Mouse (Mus musculus) limb, embryonic 15.5 days (tissue): ENCODE data around the gene Cdh6. TPM values are rescaled to one million over a fixed set of nuclear protein-coding genes. Genes with fewer than 3 reads are reported as not detected.

ENCODE experiments used
- ATAC-seq: fragments of 200-750 bp; cut with Nextera tagmentation; 2 replicates; pipeline ENCODE4 v1.8.0; 2017; ENCODE audit warnings: low read depth, moderate TSS enrichment; ENCODE audit not compliant: insufficient number of reproducible peaks, low FRiP score, low TSS enrichment
- H3K27ac ChIP-seq: fragments of 300-500 bp; sonication (generic); 2 replicates; pipeline ENCODE4 v1.5.1; 2015; ENCODE audit warnings: moderate library complexity, mild to moderate bottlenecking, inconsistent platforms
- H3K27me3 ChIP-seq: fragments of 300-500 bp; sonication (generic); 2 replicates; pipeline ENCODE4 v1.6.1; 2015; ENCODE audit warnings: inconsistent platforms
- H3K36me3 ChIP-seq: fragments of 300-500 bp; sonication (generic); 2 replicates; pipeline ENCODE4 v1.6.1; 2015; ENCODE audit warnings: inconsistent platforms
- H3K4me1 ChIP-seq: fragments of 300-500 bp; sonication (generic); 2 replicates; pipeline ENCODE4 v1.6.1; 2015; ENCODE audit warnings: inconsistent platforms
- H3K4me2 ChIP-seq: fragments of 300-500 bp; sonication (generic); 2 replicates; pipeline ENCODE4 v1.6.1; 2015; ENCODE audit warnings: mild to moderate bottlenecking, inconsistent platforms
- H3K4me3 ChIP-seq: fragments of 300-500 bp; sonication (generic); 2 replicates; pipeline ENCODE4 v1.5.1; 2015; ENCODE audit warnings: mild to moderate bottlenecking, inconsistent platforms
- H3K9ac ChIP-seq: fragments of 300-500 bp; sonication (generic); 2 replicates; pipeline ENCODE4 v1.6.1; 2015; ENCODE audit warnings: inconsistent platforms
- H3K9me3 ChIP-seq: fragments of 300-500 bp; sonication (generic); 2 replicates; pipeline ENCODE4 v1.6.1; 2016; ENCODE audit warnings: inconsistent platforms
- WGBS: fragments of 180-500 bp; shearing (Covaris S2); methylation state at CpG from one replicate; pipeline ENCODE4 v1.1.7; 2015; 5-methylcytosine and 5-hydroxymethylcytosine counted together
- polyA plus RNA-seq: library from polyadenylated mRNA; unstranded; fragments of >200 nt; fragmentation: Nextera tagmentation; extraction: Ambion mirVana; gene quantifications from 2 replicates; pipeline ENCODE4 v1.2.1, GENCODE M21; 2015

Gene Cdh6
- polyA plus RNA-seq, 1 experiment from 2014 or later: 13.3 TPM

DNA sequence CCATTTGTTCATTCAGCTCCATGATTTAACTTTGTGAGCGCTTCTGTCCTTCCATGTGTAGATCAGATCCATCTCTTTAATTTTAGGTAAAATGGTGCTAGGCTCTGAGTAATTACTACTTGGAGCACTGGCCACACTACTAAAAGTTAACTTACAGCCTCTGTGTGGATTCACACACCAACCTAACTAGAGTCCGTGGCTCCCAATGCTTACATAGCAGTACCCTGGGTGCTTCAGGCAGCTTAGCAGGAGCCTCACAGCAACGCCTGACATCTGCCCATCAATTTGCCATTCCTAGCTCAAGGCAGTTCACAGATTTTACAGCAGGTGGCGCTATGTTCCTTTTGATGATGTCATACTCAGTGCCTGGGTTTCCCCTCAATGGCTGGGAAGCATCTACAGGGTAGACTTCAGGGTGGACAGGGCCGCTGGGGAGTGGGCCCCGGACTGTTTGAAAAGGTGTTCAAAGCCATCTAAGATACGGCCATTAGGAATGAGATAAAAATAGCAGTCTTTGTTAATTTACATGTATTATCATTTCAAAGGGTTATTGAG, 84.9 kb downstream of the Cdh6 start:
- Histone ChIP-seq H3K27me3 (no peaks in the 10 kb centered on the region), H3K4me1 (no peaks in the 10 kb centered on the region), H3K4me2 (no peak overlapping the region), H3K4me3 (no peak overlapping the region), H3K9ac (no peak overlapping the region), H3K36me3 (no peaks in the 10 kb centered on the region), H3K27ac (no peak overlapping the region), H3K9me3 (no peaks in the 10 kb centered on the region)
- 52% methylated on average over 7 of the region's 7 CpGs for WGBS
- no peak for ATAC-seq

DNA sequence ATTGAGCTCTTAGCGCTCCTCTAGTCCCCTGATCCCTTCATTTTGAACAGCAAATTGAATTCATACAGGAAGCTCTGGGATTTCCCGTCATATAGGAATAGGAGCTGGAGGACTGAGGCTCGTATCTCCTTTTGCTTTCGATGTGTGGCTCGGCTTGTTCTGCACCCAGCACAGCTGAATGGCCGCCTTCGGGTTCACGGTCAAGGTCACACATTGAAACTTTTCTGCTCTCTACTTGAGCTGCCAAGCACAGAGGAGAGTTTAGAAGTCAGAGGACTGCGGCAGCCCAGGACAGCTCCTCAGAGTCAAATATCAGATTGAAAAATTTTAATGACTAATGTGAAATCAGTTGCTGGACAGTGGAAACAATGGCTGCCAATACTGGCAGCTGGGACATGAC, 88.7 kb downstream of the Cdh6 start:
- Histone ChIP-seq H3K4me1 (no peaks in the 10 kb centered on the region), H3K27me3 (no peaks in the 10 kb centered on the region), H3K9ac (no peak overlapping the region), H3K9me3 (no peaks in the 10 kb centered on the region), H3K36me3 (no peaks in the 10 kb centered on the region), H3K27ac (no peak overlapping the region), H3K4me3 (no peak overlapping the region), H3K4me2 (no peak overlapping the region)
- no peak for ATAC-seq
- WGBS: 84% methylated on average over 9 of the region's 9 CpGs

DNA sequence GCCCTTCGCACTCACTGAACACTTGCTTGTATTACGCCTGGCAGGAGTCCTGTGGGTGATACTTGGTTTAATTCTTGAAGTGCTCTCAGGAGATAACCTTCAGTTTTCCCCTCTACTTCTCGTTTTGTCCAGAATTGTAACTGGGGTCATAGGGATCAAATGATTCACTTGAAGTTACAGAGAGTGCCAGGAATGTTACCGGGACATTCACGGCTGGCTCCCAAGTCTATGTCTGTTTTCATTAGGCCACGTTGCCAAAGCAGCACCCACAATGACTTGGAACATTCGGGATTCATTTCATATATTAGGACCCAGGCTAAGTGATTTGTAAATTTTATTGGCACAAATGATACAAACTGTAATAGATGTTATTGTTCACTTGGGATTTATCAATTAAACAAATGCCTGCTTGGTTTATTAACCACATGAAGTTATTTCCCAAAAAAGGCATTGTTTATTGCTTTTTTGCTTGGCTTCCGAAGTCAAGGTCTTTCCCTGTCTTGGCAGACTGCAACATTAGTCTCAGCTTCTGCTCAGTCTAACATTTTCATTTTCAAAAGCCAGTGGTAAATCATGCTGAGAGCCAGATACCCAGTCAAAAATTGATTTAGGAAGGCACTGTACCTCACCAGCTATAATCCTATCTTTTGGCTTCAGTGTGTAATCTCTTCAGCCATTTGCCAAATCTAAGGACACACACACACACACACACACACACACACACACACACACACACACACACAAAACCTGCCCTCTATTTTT, 96.4 kb downstream of the Cdh6 start:
- no peak for ATAC-seq
- Histone ChIP-seq H3K4me2 (no peak overlapping the region), H3K36me3 (no peaks in the 10 kb centered on the region), H3K4me1 (peaks cover 6% of the 10 kb centered on the region; the same call in 1 of the 2 replicates), H3K27me3 (no peaks in the 10 kb centered on the region), H3K9me3 (no peaks in the 10 kb centered on the region), H3K9ac (no peak overlapping the region), H3K4me3 (no peak overlapping the region), H3K27ac (no peak overlapping the region)
- 51% methylated on average over 8 of the region's 8 CpGs for WGBS

- Histone ChIP-seq H3K4me3 (no peak overlapping the region), H3K9me3 (no peaks in the 10 kb centered on the region), H3K4me1 (peaks cover 6% of the 10 kb centered on the region; the same call in 1 of the 2 replicates), H3K36me3 (no peaks in the 10 kb centered on the region), H3K27ac (no peak overlapping the region), H3K4me2 (no peak overlapping the region), H3K9ac (no peak overlapping the region), H3K27me3 (no peaks in the 10 kb centered on the region)
- no peak for ATAC-seq
- 59% methylated on average over 4 of the region's 4 CpGs for WGBS
Observed at GRCm38 (mm10) chr15:13074047-13074446, 99.4 kb downstream of the Cdh6 start.

DNA sequence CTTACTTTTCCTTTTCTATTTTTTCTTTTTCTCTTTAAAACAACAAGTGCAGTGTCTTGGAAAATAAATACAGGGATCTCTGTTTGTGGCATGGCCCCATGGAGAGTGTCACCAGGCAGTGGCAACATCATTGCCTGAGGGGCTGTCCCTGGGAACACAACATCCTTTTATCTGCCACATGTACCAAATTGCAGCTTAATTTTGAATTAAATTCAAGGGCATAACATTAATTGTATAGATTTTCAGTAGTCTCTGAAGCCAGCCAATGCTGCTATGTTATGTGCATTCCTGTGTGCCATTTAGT, 105.3 kb downstream of the Cdh6 start:
- H3K27me3 ChIP-seq: peaks cover 3% of the 10 kb centered on the region; the same call in 1 of the 2 replicates
- H3K36me3 ChIP-seq: no peaks in the 10 kb centered on the region
- H3K27ac ChIP-seq: no peak overlapping the region
- H3K9me3 ChIP-seq: no peaks in the 10 kb centered on the region
- ATAC-seq: no peak
- H3K4me3 ChIP-seq: peak overlapping the region; percentile 38
- H3K4me1 ChIP-seq: peaks cover 11% of the 10 kb centered on the region; the same call in 1 of the 2 replicates
- H3K9ac ChIP-seq: no peak overlapping the region
- H3K4me2 ChIP-seq: peak overlapping the region; percentile 60

GRCm38 (mm10) chr15:13067429-13068212, 105.9 kb downstream of the Cdh6 start:
- Histone ChIP-seq H3K4me2 (peak overlapping the region; percentile 60), H3K27me3 (peaks cover 3% of the 10 kb centered on the region; the same call in 1 of the 2 replicates), H3K9ac (no peak overlapping the region), H3K27ac (no peak overlapping the region), H3K4me1 (peaks cover 11% of the 10 kb centered on the region; the same call in 1 of the 2 replicates), H3K9me3 (no peaks in the 10 kb centered on the region), H3K4me3 (peak overlapping the region; percentile 38), H3K36me3 (no peaks in the 10 kb centered on the region)
- WGBS: 6% methylated on average over 20 of the region's 20 CpGs
- ATAC-seq: no peak

- peaks cover 11% of the 10 kb centered on the region; the same call in 1 of the 2 replicates for H3K4me1 ChIP-seq
- peak overlapping the region; percentile 60 for H3K4me2 ChIP-seq
- H3K27ac ChIP-seq: no peak overlapping the region
- peaks cover 3% of the 10 kb centered on the region; the same call in 1 of the 2 replicates for H3K27me3 ChIP-seq
- no peak for ATAC-seq
- 0 out of 2 replicates have a peak overlapping the region, but pooled peaks have one; percentile 38 for H3K4me3 ChIP-seq
- H3K9me3 ChIP-seq: no peaks in the 10 kb centered on the region
- no peaks in the 10 kb centered on the region for H3K36me3 ChIP-seq
- 27% methylated on average over 9 of the region's 9 CpGs for whole genome bisulfite sequencing
- no peak overlapping the region for H3K9ac ChIP-seq
Observed at GRCm38 (mm10) chr15:13066765-13067164, 106.7 kb downstream of the Cdh6 start.

- H3K27ac ChIP-seq: no peak overlapping the region
- H3K4me1 ChIP-seq: peaks cover 11% of the 10 kb centered on the region; the same call in 1 of the 2 replicates
- peaks cover 3% of the 10 kb centered on the region; the same call in 1 of the 2 replicates for H3K27me3 ChIP-seq
- no peak for ATAC-seq
- no peaks in the 10 kb centered on the region for H3K36me3 ChIP-seq
- no peak overlapping the region for H3K9ac ChIP-seq
- no peak overlapping the region for H3K4me2 ChIP-seq
- WGBS: 92% methylated on average over 13 of the region's 13 CpGs
- H3K9me3 ChIP-seq: no peaks in the 10 kb centered on the region
- H3K4me3 ChIP-seq: no peak overlapping the region
Observed at GRCm38 (mm10) chr15:13063633-13064032, 109.8 kb downstream of the Cdh6 start.

DNA sequence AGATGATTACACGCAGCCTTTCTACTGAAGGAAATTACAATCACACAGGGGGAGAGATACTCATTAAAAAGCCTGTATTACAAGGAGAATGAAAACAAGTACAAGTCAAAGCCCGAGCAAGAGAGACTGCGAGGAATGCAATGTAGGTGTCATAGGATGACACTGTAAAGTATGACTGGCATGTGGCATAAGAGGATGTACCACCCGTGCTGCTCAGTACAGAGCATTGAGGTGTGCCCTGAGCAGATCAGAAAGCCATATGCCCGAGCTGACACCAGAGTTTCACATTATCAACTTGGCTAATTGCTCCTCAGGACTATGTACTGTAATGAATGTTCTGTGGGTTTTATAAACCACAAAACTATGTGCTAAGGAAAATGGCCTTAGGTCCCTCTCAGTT, 115.7 kb downstream of the Cdh6 start:
- ATAC-seq: no peak
- H3K27ac ChIP-seq: no peak overlapping the region
- WGBS: 70% methylated on average over 5 of the region's 5 CpGs
- H3K27me3 ChIP-seq: no peaks in the 10 kb centered on the region
- no peaks in the 10 kb centered on the region for H3K4me1 ChIP-seq
- no peak overlapping the region for H3K4me3 ChIP-seq
- no peak overlapping the region for H3K4me2 ChIP-seq
- no peaks in the 10 kb centered on the region for H3K36me3 ChIP-seq
- H3K9me3 ChIP-seq: no peaks in the 10 kb centered on the region
- no peak overlapping the region for H3K9ac ChIP-seq

- Histone ChIP-seq H3K4me3 (no peak overlapping the region), H3K27me3 (no peaks in the 10 kb centered on the region), H3K36me3 (no peaks in the 10 kb centered on the region), H3K9me3 (no peaks in the 10 kb centered on the region), H3K4me2 (no peak overlapping the region), H3K27ac (no peak overlapping the region), H3K9ac (no peak overlapping the region), H3K4me1 (no peaks in the 10 kb centered on the region)
- no peak for ATAC-seq
- 93% methylated on average over 10 of the region's 10 CpGs for WGBS
Observed at GRCm38 (mm10) chr15:13057302-13057701, 116.2 kb downstream of the Cdh6 start.

DNA sequence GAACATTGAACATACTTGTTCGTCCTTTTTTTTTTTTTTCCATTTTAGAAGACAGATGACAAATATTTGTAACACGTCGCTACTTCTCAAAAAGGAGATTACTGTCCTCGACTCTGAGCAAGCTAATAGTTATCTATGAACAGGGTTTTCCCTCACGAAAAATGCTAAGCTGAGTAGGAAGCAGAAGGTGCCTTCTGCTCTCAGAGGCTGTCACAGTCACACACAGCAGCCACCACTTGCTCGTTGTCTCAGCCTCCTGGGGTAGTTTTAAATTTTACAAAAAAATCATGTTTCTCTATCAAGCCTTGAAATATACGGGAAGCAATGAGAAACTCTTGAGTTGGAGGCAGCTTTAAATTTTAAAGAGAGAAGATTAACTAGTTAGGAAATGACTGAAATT, 125.6 kb downstream of the Cdh6 start:
- Histone ChIP-seq H3K36me3 (0 out of 2 replicates have a peak, but pooled peaks cover 5% of the 10 kb centered on the region), H3K4me3 (no peak overlapping the region), H3K4me1 (no peaks in the 10 kb centered on the region), H3K9ac (no peak overlapping the region), H3K27me3 (no peaks in the 10 kb centered on the region), H3K9me3 (no peaks in the 10 kb centered on the region), H3K27ac (no peak overlapping the region), H3K4me2 (no peak overlapping the region)
- 73% methylated on average over 7 of the region's 7 CpGs for WGBS
- no peak for ATAC-seq

DNA sequence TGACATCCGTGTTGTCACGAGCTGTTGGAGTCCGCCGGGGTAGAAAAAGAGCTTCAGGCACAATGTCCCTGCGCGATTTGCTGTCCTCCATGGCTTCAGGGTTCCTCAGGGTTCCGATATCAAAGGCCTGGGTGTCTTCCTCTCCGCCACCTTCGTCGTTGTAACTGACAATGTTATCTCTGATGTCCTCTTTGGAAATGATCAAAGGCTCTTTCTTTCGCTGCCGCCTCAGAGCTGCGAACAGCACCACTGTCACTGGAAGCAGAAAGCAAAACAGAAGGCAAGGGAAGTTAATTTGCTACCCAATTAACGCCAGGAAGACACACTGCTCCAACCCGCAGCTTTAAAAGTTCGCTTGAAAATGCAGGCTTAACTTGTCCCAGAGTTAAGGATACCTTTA, 139.0 kb downstream of the Cdh6 start:
- Histone ChIP-seq H3K4me2 (no peak overlapping the region), H3K27me3 (no peaks in the 10 kb centered on the region), H3K4me1 (no peaks in the 10 kb centered on the region), H3K9me3 (no peaks in the 10 kb centered on the region), H3K27ac (no peak overlapping the region), H3K9ac (no peak overlapping the region), H3K36me3 (no peaks in the 10 kb centered on the region), H3K4me3 (no peak overlapping the region)
- 23% methylated on average over 16 of the region's 16 CpGs for WGBS
- ATAC-seq: no peak
